Mouse (Mus musculus) spleen, adult 18-20 months (tissue): ENCODE measurements around the gene Vwa8.

Experiments used
- DNase-seq, 2 experiments: peaks; one replicate each; pipeline ENCODE4 v3.0.0; 2022; ENCODE audit warnings: mixed read lengths in 2 of 2

The Vwa8 gene

GRCm38 (mm10) chr14:79097181-79097580 lies 248.3 kb downstream of the Vwa8 start:
- no peak for DNase-seq

GRCm38 (mm10) chr14:79106655-79107515 lies 258.0 kb downstream of the Vwa8 start:
- peak in 1 of 2 experiments; percentile 62 for DNase-seq

GRCm38 (mm10) chr14:79109375-79109774 lies 260.5 kb downstream of the Vwa8 start:
- DNase-seq, result no peak

GRCm38 (mm10) chr14:79110012-79110411 lies 261.2 kb downstream of the Vwa8 start:
- no peak for DNase-seq

- DNase-seq, result no peak
Observed at GRCm38 (mm10) chr14:79112050-79112449, 263.2 kb downstream of the Vwa8 start.

- no peak for DNase-seq
Observed at GRCm38 (mm10) chr14:79114526-79115383, 265.9 kb downstream of the Vwa8 start.

GRCm38 (mm10) chr14:79118457-79118856 lies 269.6 kb downstream of the Vwa8 start:
- no peak for DNase-seq

- DNase-seq, result no peak
Observed at GRCm38 (mm10) chr14:79119354-79119753, 270.5 kb downstream of the Vwa8 start.

- no peak for DNase-seq
Observed at GRCm38 (mm10) chr14:79120681-79121080, 271.8 kb downstream of the Vwa8 start.

GRCm38 (mm10) chr14:79123466-79123865 lies 274.6 kb downstream of the Vwa8 start:
- no peak for DNase-seq

GRCm38 (mm10) chr14:79124643-79125042 lies 275.8 kb downstream of the Vwa8 start:
- DNase-seq, result peak in 1 of 2 experiments; percentile 28

- DNase-seq, result no peak
Observed at GRCm38 (mm10) chr14:79126176-79126575, 277.3 kb downstream of the Vwa8 start.

- DNase-seq, result no peak
Observed at GRCm38 (mm10) chr14:79134891-79135334, 286.1 kb downstream of the Vwa8 start.

- no peak for DNase-seq
Observed at GRCm38 (mm10) chr14:79135441-79135840, 286.6 kb downstream of the Vwa8 start.

GRCm38 (mm10) chr14:79136585-79136984 lies 287.7 kb downstream of the Vwa8 start:
- DNase-seq, result no peak

GRCm38 (mm10) chr14:79137100-79137499 lies 288.2 kb downstream of the Vwa8 start:
- no peak for DNase-seq

- no peak for DNase-seq
Observed at GRCm38 (mm10) chr14:79139096-79139651, 290.3 kb downstream of the Vwa8 start.

- DNase-seq, result no peak
Observed at GRCm38 (mm10) chr14:79139918-79140825, 291.3 kb downstream of the Vwa8 start.

GRCm38 (mm10) chr14:79140826-79141219 lies 292.0 kb downstream of the Vwa8 start:
- DNase-seq, result no peak

- DNase-seq, result no peak
Observed at GRCm38 (mm10) chr14:79142342-79142741, 293.5 kb downstream of the Vwa8 start.

- DNase-seq, result no peak
Observed at GRCm38 (mm10) chr14:79143696-79144095, 294.8 kb downstream of the Vwa8 start.
